Mouse (Mus musculus) adrenal gland, postnatal 36 days (tissue): Measurements from ENCODE around the gene Gdf2. TPM values are rescaled to one million over a fixed set of nuclear protein-coding genes. Genes with fewer than 3 reads are reported as not detected.

Experiments used
- DNase-seq, 2 experiments: peaks; one replicate each; pipeline ENCODE4 v3.0.0; 2021; ENCODE audit warnings: mixed read lengths in 1 of 2
- long read RNA-seq, 2 experiments: library from polyadenylated mRNA; stranded (forward); transcript quantifications; one replicate each; pipeline ENCODE4 v2.0.0; 2021; ENCODE audit warnings: borderline sequencing depth in 2 of 2
- total RNA-seq, 2 experiments: library from RNA; stranded (reverse); gene quantifications; 2 replicates each; pipeline ENCODE4 v1.2.3; 2021

Gene Gdf2
- total RNA-seq: not detected
- long read RNA-seq, experiment 1: 0 reads
- long read RNA-seq, experiment 2: 0 reads

DNA sequence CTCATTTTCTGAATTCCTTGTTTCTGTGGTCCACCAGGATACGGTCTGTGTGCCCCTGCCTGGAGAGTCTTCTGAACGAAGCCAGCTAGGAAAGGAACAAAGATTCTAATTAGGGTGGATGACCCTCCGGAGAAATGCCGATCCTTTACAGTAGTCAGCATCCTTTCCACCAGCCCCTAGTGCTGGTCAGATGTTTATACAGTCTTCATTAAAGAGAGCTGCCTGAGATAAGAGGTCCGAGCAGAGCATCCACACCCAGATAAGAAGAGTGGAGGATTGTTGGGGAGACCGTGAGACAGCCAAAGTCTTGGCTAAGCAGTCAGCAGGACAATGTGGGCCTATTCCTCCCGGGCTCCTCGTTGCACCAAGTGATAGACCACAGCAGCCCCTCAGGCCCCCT is at the start of gene Gdf2:
Gene Gdf2, plus strand, starts transcription at position 301 of the 400 bp plus-strand sequence.
- no peak for DNase-seq

DNA sequence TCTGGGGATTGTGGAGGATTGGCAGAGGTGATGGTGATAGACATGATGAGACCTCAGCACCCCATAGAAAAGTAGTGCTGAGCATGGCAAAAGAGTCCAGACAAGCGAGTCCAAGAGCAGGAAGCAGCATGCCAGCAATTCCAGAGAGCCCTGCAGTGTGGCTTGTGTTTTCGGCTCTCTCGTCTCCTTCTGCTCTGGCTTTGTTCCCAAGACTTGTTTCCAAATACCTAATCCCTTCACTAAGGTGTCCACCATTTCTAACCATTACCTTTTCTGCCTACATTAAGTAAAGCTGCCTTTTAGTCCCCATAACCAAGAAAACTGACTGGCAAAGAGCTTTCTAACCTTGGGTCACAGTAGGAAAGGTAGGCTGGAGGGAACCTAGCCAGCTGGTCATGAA is 49.3 kb upstream of the Gdf2 start:
- DNase-seq: no peak

DNA sequence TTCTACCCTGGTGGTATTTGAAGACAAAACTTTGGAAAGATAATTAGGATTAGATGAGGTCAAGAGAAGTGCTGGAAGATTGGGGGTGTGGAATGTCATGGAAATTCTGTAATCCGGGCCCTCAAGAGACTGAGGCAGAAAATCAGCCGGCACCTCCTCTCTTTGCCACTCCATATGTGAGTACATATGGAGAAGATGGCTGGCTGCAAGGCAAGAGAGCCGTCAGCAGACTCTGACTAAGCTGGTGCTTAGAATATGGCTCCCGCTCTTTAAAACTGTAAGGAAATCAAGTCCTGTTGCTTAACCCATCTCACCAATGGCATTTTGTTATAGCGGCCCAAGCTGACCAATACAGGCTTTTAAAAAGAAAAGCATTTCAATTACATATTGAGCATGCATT is 45.1 kb upstream of the Gdf2 start:
- no peak for DNase-seq

DNA sequence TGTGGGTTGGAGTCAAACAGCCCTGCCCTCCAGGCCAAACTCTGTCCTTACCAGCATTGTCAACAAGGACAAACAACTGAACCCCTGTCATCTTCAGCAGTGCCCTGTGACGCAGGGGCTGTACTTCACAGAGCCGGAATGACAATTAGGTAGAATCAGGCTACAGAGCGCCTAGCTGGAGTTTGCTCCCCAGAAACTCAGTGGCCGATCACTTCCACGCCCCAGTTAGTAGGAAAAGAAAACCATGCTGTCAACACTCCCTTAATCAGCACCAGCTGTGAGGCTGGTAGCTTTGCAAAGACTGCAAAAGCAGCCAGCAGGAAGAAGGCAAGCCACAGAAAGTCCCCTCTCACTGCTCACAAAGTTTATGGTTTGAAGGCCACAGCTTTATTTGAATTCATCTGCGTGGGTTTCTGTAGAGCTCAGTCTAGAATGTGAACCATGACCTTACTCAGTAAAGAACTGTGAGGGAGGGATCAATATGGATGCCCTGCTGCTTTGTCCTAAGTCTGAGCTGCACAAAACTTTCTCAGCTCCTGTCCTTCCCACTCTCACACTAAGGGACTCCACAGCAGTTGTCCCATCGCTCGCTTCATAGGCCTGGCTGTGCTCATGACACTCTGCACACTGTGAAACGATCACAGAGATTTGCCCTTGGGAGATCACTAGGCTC is 44.1 kb upstream of the Gdf2 start:
- peak; percentile 16 to 17 for DNase-seq

DNA sequence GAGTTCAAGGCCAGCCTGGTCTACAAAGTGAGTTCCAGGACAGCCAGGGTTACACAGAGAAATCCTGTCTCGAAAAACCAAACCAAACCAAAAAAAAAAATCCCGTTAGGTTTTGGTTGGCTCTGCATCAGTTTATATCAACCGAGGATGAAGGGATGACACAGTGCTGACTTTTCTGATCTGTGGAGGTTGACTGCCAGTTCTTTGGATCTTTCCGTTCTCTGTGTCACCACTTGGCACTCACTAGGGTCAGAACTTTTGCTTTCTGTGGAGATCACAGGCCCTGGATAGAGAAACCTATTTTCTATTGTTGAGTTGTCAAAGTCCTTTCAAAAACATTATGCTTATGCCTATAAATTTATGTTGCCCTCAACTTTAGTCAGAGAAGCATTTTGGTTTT is 38.1 kb upstream of the Gdf2 start:
- DNase-seq: peak; percentile 5 to 32

DNA sequence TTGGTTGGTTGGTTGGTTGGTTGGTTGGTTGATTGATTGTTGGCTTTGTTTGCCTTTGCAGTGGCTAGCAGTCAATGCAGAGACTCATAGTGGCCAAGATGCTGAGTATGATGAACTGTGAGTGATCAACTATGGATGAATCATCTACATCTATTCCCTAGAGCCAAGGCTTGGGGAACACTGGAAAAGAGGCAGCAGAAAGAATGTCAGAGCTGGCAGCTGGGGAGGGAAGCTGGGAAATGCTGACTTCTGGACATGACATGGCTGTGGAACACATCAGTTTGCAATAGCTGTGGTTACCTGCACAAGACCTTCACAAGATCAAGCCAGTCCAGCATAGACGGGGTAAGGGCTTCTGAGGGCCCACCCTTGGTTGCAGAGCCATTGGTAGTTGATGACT is 37.6 kb upstream of the Gdf2 start:
- DNase-seq: no peak

DNA sequence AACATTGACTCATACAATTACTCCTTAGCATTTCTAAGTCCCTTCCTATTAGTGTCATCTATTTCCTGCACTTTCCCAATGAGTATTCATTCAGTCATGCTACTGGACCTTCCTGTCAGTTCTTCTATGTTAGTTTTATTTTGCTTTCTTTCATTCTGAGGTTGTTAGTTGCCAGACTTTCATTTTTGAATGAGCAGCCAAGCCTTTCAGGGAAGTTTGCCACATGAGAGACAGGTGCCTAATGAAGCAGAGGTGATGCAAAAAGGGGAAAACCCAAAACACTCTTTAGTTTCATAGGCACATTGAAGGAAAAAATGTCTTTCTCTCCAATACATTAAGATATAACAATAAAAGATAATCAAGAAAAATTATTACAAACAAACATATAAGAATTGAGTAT is 36.0 kb upstream of the Gdf2 start:
- no peak for DNase-seq

DNA sequence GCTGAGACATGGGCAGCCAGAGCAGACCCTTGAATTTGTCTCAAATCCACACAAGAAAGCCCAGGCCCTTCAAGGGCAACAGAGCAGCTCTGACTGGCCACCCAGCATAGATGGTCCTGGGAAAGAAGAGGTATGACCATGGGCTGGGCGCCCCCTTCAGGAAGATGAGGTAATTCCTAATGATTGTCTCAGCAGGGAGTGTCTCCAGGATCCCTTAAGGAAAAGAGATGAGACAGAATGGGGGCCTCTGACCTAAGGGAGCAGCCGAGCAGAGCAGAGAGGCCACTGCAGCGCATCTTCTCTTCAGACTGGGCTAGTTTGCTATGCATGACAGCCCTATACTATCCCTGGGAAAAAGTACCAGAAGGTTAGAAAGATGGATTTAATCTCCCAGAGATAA is 27.1 kb upstream of the Gdf2 start:
- DNase-seq: peak; percentile 70 to 86

DNA sequence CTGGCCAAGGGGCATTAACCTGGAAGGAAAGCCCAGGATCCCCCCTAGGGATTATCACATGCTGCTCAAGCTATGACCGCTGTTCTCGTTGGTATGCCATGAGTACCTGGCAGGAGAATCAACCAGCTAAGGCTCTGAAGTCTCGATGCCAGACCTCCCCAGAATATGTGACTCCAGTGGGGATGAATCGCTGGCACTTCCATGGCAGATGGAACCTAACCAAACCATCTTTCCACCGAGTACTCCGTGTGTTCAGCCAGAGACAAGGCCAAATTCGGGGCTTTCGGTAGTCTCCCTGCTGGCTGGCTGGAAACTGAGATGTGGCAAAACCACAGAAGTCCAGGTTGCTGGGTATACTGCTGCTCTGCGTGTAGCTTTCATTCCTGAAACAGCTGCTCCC is 26.6 kb upstream of the Gdf2 start:
- DNase-seq: no peak

DNA sequence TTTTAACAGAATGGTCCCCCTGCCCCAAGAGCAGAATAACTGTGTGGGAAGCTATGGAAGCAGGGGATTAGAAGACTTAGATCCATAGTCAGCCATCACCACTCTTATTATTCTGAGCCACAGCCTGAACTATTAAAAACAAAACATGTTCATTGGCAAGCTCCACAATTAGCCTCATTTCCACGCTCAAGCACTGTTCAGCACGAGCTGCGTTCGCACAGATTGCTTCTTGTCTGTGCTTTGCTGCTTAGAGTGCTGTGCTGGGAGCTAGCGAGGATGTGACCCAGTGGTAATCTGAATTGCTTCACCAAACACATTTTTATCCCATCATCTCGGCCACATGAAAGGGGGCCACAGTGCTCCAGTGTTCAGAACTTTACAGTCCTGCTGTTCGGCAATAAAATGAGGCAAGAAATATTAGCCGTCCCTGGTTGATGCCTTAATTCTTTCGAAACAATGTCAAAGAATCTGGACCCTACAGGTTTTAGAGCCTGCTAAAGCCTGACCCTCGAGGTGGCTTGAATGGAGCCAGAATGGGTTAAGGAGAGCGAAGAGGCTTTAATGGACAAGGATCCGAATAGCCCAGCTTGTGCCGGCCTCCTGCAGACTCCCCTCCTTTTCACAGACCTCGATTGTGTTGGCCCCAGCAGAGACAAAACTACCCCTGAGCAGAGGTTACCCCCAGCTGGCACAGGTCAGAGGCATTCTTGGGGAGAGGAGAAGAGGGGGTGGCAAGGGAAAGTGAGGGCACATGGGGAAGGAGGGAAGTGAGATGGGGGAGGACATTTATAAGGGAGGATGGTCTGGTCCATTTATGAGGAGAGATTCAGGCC is 19.9 kb upstream of the Gdf2 start:
- no peak for DNase-seq

DNA sequence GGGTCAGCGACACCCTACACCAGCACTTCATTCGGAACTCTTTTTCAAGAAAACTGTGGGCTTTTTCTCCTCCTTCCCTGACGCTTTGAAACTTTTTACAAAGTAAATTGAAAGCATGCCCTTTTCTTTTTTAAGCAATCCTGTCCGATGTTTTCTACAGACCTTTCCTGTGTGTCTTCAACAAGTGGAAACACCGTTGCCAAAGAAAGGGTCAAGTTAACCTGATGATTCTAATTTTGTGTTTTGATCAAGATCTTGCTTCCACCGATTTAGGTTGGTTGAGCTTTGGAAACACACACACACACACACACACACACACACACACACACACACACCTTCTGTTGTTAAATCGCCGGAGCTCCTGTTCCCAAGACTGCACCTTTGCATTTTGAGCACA is 18.1 kb upstream of the Gdf2 start:
- no peak for DNase-seq

DNA sequence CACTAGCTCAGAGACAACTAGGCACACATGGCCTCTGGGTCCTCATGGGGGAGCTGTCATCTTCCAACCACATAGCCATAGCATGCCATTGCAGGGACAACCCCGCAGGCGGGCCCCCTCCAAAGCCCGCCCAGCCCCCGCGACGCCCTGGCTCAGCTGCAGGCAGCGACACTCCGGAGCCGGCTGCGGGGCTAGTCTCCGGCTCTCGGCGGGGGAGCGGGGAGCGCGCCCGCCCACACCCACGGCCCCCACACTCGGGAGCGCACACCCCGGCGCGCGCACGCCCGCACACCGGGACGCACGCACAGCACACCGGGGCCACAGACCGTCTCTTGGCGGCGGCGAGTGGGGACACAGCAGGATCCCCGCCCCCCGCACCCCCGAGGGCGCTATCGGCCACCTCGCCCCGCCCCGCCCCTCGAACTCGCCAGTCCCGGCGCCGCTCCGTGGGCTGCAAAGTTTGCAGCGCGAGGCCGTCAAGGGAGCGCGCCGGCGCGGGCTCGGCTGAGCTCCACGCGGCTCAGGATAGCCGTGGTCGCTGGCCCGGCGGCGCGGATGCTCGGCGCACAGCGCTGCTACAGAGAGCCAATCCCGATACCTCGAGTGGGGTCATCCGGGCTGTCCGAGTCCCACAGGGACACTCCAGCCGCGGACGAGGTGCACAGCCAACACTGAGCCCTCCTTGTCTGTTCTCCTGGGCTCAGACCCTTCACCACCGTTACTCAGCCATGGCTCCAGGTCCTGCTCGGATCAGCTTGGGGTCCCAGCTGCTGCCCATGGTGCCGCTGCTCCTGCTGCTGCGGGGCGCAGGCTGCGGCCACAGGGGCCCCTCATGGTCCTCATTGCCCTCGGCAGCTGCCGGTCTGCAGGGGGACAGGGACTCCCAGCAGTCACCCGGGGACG is 17.4 kb upstream of the Gdf2 start, which contains the start of gene Gdf10:
Gene Gdf10, plus strand, starts transcription at position 420 of the 903 bp plus-strand sequence.
- peak; percentile 36 to 60 for DNase-seq

DNA sequence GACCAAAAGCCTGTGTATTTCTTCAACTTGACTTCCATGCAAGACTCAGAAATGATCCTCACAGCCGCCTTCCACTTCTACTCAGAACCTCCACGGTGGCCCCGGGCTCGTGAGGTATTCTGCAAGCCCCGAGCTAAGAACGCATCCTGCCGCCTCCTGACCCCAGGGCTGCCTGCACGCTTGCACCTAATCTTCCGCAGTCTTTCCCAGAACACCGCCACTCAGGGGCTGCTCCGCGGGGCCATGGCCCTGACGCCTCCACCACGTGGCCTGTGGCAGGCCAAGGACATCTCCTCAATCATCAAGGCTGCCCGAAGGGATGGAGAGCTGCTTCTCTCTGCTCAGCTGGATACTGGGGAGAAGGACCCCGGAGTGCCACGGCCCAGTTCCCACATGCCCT is 9.0 kb upstream of the Gdf2 start:
- DNase-seq: peak in 1 of 2 experiments; percentile 26

DNA sequence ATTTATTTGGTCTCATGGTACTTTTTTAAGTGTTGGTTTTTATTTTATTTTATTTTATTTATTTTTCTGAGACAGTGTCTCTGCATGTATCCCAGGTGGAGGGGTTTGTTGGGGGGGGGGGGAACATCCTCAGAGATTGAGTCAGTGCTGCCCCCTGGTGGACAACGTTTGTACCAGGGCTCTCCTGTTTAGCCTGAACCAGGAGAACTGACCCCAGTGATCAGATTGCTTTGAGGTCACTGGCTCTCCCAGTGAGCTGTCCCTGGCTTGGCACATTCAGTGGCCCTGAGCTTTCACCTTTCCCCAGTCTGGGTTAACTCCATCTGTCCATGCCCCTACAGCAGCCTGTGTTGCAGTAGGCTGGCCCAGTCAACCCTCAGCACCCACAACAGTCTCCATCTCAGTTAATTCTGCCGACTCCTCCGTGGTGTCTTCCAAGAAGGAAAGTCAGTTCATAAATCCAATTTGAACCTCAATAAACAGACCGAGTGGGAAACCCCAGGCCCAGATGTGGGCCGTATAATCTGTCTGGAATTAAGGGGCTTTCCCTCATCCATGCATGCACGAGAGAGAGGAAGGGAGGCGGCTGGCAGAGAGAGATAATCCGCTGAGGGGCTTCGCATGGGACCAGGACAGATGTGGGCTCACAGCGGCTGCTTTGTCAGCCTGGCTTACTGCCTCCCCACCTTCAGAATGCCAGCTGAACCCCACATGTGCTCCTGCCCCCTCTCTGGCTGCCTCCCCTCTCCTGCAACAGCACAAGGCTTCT is 7.7 kb upstream of the Gdf2 start:
- DNase-seq: peak; percentile 75 to 85

DNA sequence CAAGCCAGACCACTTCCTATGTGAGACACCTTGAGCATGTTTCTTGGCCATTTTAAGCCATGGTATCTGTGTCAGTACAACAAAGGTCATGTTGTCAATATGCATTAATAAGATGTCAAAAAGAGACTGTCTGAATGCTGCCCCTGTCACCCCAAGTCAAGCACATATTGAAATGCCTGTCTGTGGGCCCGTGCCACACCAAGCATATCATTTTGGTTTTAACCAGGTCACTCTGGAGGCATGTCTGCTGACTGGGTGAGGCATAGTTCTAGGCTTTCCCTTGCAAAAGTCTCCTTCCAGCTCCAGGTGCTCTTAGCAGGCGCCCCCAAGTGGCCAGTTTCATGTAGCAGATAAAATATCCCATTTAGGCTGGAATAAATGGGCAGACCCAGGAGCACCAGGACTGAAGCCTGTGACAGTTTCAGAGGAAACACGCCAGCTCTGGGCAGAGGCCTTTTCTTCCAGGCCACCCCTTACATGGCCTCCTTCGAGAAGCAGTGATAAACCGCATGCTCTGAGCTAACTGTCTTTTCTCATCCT is 7.0 kb upstream of the Gdf2 start:
- peak; percentile 51 to 63 for DNase-seq

DNA sequence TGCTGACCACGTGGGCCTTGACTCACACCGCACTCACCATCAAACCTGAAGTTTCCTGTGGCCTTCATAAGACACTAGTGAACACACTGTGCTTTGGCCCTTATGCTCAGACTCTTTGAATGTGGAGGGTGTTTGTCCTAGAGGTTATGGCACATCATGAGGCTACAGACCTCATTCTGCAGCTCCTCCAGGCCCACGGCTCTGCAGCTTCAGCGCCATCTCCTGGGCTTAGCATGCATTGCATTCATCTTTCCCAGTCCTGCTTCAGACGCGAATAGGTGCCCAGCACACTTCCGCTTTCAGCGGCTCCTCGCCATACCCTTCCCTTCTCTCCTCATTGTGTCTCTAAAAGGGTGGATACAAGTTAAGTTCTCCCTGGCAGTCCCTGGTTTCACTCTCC is 1.7 kb upstream of the Gdf2 start:
- peak; percentile 71 to 79 for DNase-seq

DNA sequence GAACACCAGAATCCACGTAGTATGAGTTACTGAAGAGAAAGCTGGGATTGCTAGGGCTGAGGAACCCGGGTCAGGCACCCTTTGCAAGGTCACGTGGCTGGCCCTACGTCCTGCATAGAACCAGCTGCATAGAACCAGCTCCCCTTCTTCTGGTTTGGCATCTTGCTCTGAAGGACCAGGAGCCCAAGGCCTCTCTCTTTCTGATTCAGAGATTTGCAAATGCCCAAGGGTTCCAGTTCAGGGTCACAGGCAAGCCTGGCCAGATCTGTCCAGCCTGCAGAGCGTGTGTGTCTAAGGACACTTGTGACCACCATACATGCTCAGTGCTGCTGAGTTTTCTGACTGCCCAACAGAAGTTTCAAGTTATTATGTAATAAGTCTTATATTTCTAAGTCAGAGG is 1.4 kb downstream of the Gdf2 start:
- peak; percentile 56 to 74 for DNase-seq

DNA sequence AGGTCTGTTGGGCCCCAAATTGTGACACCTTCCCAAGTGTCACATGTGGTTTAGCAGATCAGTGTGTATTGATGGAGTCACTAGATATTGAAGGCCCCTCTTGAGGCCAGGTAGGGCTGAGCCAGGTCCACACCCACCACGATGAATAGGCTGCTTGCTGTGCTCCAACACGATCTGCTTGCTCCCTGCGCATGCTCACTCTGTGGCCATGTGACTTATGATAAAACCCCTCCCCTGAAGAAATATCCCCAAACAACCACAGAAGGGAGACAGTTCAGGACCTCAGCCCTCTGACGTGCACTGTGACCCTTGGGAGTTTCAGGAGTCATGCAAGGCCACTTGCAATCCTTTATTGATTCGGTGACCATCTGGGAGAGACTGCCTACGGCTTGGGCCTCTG is 5.3 kb downstream of the Gdf2 start:
- no peak for DNase-seq

DNA sequence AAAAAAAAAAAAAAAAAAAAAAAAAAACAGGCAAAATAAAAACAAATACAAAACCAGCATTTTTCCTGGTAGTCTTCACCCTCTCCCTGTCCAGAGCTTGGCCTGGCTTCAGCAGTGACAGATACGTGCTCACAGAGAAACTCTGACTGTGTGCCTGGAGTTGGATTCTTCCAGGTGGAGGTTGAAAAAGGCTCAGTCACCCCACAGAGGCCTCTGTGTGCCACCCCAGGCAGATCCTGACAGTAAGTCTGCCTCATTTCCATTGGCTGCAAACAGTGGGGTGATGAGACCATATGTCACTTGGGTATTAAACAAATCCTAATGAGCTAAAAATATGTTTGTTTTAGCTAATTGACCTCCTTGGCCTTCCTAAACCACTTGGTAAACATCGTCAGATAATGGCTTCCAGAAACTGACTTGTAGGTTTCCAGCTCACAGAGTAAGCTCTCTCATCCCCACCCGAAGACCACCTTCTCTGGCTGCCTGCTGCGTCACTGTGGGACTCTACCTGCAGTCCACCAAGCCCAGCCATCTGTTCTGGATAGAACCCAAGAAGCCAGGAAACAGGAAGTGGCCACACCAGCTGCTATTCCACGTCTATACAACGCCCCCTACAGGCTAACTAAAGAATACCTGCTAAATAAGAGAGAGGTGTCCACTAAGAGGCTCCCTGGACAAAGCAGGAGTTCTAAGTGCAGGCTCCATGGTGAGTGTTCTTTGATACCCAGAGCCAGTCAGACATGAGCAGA is 11.6 kb downstream of the Gdf2 start:
- no peak for DNase-seq

DNA sequence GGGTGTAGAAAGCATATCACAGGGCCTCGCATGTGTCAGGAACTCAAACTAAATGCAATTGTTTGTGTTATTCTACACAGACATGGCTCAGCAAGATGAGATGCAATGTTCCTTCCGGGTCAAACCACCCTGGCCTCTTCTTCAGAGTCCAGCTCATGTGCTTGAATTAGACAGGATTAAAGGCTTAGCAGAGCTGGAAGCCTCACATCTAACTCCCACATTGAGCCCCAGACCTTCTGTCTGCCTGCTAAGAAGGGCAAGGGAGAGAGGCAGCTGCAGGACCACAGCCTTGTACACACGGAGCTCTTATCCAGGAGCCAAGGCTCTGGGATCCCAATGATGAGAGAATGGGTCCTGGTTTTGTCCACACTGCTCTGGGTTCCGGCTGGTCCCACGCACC is 12.9 kb downstream of the Gdf2 start, which contains the start of gene Rbp3:
Gene Rbp3, plus strand, starts transcription at position 243 of the 400 bp plus-strand sequence.
- no peak for DNase-seq

DNA sequence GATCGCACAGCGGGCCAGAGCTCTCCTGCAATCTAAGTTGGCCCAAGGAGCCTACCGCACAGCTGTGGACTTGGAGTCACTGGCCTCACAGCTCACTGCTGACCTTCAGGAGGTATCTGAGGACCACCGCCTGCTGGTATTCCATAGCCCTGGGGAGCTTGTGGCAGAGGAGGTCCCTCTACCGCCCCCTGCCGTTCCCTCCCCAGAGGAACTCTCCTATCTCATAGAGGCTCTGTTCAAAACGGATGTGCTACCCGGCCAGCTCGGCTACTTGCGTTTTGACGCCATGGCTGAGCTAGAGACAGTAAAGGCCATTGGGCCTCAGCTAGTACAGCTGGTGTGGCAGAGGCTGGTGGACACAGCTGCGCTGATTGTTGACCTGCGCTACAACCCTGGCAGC is 15.2 kb downstream of the Gdf2 start:
- no peak for DNase-seq
